Mouse (Mus musculus): Measurements from ENCODE around the gene Gm20388.
"Not testable (repeated sequence)": the region's sequence is repeated elsewhere in the genome, so short reads cannot be mapped to it uniquely, and the experiment has no call there.

The Gm20388 gene

DNA sequence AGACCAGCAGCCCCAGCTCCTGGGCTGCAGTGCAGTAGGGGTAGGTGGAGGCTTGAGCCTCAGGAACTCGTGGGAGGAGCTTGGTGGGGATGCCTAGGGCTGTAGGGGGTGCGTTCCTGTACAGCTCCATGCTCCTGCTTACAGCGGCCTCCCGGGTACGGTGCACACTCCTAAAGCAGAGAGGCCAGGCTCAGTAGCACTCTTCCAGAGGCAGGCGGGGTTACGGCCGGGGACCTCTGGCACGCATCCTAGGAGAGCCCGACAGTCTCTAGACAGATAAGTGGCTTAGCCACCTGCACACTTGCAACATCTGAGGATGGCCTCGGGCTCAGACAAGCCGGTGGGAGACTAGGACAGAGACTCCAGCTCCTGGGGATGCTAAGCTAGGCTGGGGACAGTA is 3334.9 kb downstream of the Gm20388 start:
- DNase-seq (ENCODE audit: low spot score), result no peak

DNA sequence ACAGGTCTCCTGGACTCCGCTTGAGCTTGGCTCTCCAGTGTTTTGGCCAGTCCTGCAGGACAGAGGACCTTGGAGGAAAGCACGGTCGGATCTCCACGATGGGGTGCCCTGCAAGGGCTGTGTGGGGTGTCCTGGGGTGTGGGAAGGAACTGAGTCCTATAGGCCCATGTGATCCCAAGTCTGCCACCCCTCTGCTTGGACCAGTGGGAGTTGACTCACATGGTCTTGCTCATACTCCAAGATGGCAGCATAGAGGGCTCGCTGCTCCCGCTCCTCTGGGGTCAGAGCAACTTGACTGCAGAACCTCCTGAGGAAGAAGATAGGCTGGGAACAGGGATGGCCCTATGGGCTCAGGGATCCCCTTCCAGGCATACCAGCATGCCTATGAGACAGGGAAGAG is 3337.1 kb downstream of the Gm20388 start:
- no peak for DNase-seq (ENCODE audit: low spot score)

DNA sequence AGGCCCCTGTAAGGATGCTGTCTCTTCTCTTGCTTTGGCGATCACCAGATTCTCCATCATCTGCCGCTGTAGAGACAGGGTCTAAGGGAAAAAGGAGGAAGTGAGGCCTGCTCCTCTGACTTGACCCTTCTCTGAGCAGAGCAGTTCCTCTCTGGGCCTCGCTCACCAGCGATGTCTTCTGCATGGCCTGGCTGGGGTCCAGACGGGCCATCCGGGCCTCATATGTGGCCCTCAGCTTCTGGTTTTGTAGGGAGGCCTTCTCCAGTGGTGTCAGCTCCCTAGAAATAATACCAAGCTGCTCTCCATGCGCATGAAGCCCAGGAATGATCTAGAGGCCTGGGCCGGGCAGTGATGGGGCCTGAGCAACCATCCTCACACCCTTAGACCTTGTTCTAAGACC is 3338.0 kb downstream of the Gm20388 start:
- DNase-seq (ENCODE audit: low spot score), result no peak

DNA sequence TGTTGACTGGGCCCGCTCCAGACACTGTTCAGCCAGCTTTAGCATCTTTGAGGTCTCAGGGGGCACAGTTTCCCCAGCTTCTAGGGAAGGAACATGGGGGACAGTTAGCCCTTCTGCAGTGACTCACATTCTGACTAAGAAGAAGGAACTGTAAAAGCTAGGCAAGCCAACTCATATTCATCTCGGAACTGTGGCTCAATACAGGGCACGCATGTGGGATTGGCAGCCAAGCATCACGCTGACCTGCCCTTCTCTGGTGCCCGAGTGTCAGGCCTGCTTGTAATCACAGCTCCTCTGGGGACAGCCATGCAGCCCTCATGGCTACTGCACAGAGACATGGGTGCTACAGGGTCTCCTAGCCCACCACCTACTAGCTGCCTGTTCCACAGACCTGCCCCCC is 3340.3 kb downstream of the Gm20388 start:
- DNase-seq (ENCODE audit: low spot score), result no peak

DNA sequence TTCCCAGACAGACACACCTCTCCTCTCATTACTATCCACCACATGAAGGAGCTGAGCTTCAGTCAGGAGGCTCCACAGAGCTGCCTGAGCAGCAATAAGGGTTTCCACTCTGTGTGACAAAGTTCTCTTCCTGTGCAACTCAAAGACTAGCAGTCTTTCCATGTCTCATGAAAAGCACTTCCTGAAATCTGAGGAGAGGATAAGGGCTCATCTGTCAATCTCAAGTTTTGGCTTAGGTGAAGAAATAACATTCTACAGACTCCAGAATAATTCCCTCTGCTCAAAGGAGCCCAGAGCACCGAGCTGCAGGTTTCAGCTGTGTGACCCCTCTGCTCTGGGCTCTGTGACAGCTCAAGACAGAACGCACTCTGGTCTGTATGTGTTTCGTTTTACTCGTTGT is 3342.3 kb downstream of the Gm20388 start:
- DNase-seq (ENCODE audit: low spot score), result no peak

DNA sequence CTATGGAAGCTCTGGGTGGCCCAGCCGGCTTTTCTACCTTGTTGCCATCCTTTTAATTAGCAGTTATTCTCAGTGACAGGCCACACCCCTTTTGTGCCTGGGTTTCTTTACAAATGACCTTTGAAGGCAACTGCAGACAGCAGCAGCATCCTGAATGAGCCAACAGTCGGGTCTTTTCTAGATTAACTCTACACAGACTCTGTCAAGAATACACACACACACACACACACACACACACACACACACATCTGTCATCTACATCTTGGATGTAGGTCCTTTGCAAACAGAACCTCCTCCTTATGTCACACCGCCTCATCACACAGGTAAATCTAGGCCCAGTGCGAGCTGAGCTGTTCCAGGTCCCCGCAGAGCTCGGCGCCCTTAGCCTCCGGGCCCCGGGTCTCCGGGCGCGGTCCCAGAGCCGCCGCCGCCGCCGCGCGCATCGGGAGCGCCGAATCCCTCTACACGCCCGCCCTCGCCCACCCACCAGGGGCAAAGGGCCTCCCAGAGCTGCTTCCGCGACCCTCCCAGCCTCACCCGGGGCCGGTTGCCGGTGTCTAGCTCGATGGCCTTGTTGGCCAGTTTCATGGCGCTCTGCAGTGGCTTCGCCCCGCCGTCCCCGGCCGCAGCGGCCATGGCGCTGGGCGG is 3342.9 kb downstream of the Gm20388 start:
- DNase-seq (ENCODE audit: low spot score), result peak; percentile 6

DNA sequence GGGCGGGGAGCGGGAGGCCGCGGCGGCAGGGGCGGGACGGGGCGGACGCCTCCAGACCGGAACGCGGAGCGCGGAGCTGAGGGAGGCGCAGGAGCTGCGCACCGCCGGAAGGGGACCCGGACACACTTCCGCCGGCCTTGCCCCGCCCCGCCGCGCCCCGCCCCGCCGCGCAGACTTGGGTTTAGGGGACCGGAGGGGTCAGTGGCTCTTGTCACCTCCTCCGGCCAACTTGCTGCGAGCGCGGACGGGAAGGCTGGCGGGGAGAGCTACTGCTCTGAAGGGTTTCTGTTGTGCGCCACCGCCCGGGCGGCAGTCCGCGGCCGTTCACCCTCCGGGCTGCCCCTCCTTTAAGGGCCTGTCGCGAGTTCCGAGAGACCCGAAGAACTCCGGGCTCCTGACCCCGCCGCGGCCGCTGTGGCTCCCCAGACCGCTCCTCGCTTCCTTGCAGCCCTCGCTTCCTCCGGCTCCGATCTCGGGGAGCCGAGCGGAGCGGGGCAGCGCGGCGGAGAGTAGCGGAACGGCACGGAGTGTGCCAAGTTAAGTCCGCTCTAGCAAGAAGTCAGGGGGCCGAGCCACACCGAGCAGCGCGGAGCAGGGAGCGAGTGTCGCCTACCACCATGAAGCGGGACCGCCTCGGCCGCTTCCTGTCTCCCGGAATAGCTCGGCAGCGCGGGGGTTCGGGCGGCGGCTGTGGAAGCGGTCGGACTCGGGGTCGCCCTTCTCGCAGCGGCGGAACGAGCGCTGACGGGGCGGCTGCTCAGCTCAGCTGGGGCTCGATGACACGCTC is 3343.7 kb downstream of the Gm20388 start, which contains the start of the genes Zfp276 and Vps9d1:
Zfp276 (plus strand) TSS at position 97 of the 787 bp plus-strand sequence.
Vps9d1 (minus strand) TSS at position 250 of the 787 bp plus-strand sequence.
- peak; percentile 78 for DNase-seq (ENCODE audit: low spot score)

DNA sequence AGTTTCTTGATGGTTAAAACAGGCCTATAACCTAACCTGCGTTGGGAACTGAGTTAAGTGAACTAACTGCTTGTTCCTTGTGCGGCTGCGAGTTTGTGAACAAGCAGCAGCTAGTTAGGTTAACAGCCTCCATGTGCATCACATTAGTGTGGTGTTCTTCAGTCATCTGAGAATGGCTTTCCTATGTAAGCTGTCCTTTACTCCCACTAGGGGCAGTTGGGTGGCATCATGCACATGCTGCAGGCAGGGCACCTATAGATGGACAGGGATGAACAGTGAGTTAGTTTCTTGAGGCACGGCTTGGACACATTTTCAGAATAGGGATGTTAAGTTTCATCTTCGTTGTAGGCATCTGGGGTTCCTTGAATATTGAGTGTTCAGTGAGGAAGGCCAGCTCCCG is 3344.5 kb downstream of the Gm20388 start:
- no peak for DNase-seq (ENCODE audit: low spot score)

DNA sequence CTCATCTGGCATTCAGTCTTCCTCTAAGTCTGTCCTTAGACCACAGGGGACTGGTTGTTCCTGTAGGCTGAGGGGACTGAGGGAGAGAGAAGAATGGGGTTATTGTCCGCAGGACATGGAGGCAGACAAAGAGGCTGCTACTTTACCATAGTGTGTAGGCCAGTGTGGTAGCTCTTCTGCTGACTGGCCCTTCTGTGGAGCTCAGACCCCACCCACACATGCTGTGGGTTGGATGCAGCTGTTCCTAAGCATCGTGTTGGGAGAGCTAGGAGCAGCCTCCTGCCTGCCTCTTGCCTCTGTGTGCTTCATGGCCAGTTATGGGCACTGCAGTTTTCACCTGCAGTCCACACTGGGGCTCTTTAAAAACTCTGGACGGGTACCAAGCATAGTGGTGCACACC is 3346.5 kb downstream of the Gm20388 start:
- no peak for DNase-seq (ENCODE audit: low spot score)

DNA sequence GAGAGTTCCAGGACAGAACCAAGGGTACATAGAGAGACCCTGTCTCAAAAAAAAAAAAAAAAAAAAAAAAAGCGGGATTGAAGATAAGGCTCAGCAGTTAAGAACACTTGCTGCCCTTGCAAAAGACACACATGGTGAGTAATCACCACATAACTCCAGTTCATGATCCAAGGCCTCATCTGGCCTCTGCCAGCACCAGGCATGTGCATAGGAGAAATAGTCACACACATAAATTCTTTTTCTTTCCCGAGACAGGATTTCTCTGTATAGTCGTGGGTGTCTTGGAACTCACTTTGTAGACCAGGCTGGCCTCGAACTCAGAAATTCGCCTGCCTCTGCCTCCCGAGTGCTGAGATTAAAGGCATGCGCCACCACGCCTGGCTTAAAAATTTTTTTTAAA is 3347.0 kb downstream of the Gm20388 start:
- not testable (repeated sequence) for DNase-seq (ENCODE audit: low spot score)

DNA sequence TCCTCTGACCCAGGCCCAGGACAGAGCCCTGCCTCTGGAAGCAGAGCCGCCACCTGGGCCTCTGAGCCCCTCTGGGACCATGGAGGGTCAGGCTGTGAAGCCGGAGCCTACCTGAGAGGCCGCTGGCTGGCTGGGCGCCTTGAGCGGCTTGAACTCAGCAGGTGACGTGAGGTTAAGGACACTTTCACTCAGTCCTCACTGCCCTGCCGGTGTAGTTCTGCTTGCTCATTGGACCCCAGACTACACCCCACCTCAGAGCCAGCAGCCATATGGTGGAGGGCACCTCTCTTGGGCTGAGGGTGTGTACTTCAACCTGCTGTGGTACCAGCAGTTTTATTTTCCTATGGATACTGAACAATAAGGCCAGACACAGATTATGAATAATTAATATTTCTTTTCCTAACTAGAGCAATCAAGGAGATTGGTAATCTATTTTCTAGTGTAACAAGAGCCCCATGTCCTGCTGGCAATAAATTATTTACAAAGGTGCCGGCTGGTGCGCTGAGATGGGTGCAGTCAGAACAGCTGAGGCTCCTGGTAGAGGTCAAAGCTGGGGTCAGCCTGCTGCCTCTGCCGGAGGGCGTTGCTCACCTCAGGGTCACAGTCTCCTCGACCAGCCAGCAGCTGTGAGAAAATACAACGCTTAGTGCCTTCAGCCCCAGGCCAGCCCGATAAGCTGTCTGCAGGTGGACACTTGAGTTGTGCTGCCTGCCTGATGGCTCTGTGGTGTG is 3357.4 kb downstream of the Gm20388 start:
- DNase-seq (ENCODE audit: low spot score), result no peak

DNA sequence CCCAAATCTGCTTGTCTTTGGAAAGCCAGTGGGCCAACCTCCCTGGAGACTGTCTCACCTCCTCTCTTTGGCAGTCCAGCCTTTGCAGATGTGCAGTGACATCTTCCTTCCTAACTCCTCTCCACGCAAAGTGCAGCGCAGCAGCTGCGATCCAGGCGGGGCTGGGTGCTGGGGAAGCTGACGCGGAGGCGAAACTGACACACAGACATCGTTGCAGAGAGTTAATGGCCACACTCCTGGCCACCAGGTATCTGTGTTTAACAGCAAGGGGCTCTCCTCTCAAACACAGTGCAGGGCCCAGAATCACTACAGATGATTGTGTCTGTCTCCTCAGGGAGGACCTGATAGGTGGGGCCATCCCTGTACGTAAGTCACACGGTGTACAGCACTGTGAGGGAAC is 3360.5 kb downstream of the Gm20388 start:
- DNase-seq (ENCODE audit: low spot score), result no peak

DNA sequence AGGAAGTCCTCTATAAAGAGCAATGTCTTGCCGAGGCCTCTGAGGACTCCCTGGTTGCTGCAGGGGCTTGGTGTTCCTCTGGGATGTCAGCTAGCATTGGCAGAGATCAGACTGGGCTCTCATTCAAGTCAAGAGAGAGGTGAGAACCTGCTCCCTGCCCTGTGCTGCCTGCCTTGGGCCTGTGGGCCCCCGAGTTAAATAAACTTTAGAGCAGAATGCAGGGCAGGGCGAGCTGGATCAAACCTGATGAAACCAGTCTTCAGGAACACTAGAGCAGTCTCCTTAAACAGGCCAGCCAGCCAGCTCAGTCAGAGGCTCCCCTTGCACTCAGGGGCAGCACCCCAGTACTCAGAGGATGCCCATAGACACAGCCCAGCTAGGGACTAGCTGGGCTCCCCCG is 3361.3 kb downstream of the Gm20388 start:
- no peak for DNase-seq (ENCODE audit: low spot score)

DNA sequence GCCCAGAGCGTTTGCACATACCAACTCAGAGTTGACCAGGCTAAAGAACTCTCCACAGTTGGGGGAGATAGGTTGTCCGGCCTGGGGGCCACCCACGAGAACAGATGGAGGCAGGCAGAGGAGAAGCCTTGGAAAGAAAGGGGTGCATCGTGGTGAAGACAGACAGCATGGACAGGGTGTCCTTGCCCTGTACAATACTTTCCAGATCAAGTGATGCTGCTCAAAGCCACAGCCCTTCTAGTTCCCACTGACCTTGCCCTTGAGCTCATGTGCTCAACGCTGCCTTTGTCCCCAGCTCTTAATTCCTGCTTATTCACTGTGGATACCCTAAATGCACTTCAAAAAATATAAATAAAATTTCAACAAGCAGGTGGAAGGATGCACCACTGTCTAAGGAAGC is 3363.8 kb downstream of the Gm20388 start:
- no peak for DNase-seq (ENCODE audit: low spot score)

DNA sequence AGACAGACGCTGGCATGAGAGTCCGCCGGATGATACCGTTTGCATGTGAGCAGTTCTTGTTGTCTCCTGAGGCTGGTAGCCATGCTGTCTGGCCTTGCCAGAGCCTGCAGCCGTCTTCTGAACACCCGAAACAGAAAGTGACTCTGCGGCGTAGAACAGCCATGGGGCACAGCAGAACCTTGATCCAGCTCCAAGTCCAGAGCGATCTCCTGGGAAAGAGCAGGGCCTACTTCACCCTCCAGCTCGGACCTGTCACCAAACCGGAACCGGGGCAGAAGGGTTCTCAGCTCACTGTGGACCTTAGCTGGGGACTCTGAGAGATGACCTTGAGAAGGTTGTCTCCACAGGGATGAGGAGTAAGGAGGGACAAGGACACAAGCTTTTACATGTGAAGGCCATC is 3364.5 kb downstream of the Gm20388 start:
- no peak for DNase-seq (ENCODE audit: low spot score)

DNA sequence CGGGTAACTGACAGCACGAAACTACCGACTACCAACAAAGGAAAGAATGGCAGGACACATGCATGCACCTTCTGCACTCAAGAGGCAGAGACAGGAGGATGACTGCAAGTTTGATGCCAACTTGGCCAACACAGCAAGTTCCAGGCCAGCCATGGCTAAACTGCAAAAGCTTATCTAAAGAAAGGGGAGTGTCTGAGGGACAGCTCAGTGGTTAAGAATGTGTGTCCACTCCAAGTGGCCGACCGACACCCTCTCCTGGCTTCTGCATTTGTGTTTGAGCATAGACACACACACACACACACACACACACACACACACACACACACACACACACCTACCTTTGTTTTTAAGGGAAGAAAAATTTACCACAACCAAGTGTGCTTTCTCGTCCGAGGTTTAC is 3367.8 kb downstream of the Gm20388 start:
- no peak for DNase-seq (ENCODE audit: low spot score)

DNA sequence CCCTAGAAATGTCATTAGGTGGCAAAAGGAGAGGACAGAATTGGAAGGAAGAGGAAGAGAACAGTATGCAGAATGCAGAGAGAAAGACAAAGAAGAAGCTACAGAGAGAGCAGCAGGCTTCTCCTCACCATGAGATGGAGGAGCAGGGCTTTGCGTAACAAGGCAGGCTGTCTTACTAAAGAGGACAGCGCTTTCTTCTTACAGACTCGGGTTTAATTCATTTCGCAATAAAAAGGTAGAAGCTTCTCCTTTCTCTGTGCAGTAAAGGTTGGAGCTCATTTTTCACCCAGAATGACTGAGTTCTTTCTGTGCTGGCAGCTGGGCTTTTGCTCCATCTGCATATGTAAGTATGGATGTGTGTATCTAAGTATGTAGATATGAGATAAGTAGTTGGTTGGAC is 3369.2 kb downstream of the Gm20388 start:
- DNase-seq (ENCODE audit: low spot score), result no peak

DNA sequence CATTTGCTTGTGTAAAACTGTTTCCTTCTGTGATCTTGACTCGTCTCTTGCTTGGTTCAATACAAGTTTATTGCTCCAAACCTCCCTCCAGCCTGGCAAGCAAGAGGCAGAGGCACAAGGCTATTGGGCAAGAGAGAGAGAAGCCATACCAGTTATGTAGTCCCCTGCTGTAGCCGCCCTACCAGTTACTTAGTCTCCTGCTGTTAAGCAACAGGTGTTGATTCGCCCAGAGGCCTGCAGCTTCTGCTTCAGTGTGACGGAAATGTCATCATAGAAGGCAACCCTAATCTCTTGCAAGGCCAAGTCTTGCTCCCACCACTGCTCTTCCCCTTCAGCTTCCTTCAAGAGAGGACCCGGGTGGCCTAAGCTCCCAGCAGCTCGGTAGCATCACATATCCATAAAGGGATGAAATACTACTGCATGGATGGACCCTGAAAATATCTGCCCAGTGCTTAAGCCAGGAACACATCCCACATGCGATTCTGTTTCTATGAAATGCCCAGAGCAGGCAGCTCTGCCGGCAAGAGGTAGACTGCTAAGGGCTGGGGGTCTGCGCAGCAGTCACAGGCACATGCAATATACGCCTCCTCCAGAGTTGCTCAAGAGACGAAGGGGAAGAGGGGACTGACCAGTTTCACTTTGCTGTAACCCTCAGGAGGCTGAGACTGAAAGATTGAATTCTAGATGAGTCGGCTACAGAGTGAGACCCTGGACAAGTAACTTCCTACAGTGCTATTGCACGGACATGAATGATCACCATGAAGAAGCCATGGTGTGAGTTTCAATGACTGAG is 3369.9 kb downstream of the Gm20388 start:
- DNase-seq (ENCODE audit: low spot score), result no peak

DNA sequence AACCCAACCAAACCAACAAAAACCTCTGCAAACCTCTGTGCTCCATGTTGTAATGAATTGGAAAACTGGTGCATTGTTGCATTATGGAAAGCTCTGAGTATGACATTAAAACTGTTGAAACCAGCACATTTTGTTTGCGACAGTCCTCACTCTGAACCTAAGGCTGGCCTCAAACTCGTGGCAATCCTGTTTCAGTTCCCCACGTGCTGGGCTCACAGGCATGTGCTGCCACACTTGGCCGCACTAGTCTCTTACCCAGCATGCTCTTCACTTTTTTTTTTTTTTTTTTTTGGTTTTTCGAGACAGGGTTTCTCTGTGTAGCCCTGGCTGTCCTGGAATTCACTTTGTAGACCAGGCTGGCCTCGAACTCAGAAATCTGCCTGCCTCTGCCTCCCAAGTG is 3372.4 kb downstream of the Gm20388 start:
- not testable (repeated sequence) for DNase-seq (ENCODE audit: low spot score)

DNA sequence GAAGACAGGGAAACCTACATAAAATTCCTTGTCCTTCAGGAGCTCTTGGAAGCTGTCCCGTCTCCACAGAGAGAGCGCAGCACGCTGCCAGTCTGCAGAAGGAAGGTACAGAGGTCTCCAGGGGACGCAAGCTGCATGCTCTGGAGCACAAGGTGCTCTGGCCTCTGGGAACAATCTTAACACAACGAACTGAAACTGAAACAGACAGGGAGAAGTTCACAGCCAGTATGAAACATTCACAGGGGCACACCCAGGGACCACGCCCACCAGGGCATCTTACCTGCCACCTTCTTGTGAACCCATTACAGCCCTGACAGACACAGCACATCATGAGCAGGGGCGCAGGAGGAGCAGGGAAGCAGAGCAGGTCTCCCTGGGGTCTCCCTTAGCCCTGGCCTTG is 3373.3 kb downstream of the Gm20388 start:
- DNase-seq (ENCODE audit: low spot score), result no peak

DNA sequence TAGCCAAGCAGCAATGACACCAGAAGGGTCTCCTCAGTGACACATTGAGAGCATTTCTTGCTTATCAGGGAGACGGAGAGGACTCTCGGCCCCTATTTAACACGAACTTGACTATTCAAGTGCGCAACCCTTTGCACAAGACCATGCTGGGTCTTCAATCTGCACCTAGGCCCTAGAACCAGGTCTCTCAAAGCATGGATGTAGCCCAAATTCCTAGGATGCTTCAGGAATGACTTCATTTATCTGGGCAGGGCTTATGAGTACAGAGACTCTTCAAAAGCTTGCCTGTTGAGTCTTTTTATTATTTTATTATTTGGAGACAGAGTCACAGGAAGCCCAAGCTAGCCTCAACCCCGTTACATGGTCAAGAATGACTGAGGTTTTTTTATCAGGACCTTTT is 3373.9 kb downstream of the Gm20388 start:
- no peak for DNase-seq (ENCODE audit: low spot score)

DNA sequence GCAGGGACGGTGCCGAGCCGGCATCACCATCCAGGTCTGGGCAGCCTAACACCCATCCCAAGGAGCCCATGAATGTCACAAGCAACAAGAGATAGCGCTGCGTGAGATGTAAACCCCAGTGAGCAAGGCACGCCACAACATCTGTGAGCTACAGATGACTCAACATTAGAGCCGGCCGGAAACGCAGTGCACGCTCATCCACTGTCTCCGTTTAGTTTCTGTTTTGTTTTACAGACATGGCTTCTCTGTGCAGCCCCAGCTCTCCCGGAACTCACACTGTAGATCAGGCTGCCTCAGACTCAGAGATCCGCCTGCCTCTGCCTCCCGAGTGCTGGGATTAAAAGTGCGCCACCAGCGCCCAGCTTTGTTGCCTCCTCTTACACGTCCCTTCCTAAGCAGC is 3376.7 kb downstream of the Gm20388 start:
- DNase-seq (ENCODE audit: low spot score), result no peak

Data from T-cell, adult 2 months (primary cell).